Mouse (Mus musculus) stomach, postnatal 0 days (tissue): Measurements from ENCODE around the gene Ddx58. TPM values are rescaled to one million over a fixed set of nuclear protein-coding genes. Genes with fewer than 3 reads are reported as not detected.

Source experiments
- ATAC-seq: fragments of 200-750 bp; cut with Nextera tagmentation; 2 replicates; pipeline ENCODE4 v1.8.0; 2017; ENCODE audit not compliant: low FRiP score, low TSS enrichment
- DNase-seq: peaks from one replicate; pipeline ENCODE4 v3.0.0-alpha.2; 2016; ENCODE audit warnings: low spot score
- H3K27ac ChIP-seq: fragments of 300-500 bp; sonication (generic); replicated peaks from 2 replicates; pipeline ENCODE4 v1.5.1; 2014; ENCODE audit warnings: mild to moderate bottlenecking, control low read depth
- H3K27me3 ChIP-seq: fragments of 300-500 bp; sonication (generic); 2 replicates; pipeline ENCODE4 v1.6.1; 2014; ENCODE audit warnings: low read length; ENCODE audit not compliant: control insufficient read depth, insufficient read depth
- H3K36me3 ChIP-seq: fragments of 300-500 bp; sonication (generic); 2 replicates; pipeline ENCODE4 v1.6.1; 2014; ENCODE audit warnings: low read length, mixed read lengths; ENCODE audit not compliant: control insufficient read depth, insufficient read depth
- H3K4me1 ChIP-seq: fragments of 300-500 bp; sonication (generic); replicated peaks from 2 replicates; pipeline ENCODE4 v1.6.1; 2014; ENCODE audit warnings: antibody characterized with exemption; ENCODE audit not compliant: control insufficient read depth, insufficient read depth
- H3K4me2 ChIP-seq: fragments of 300-500 bp; sonication (generic); replicated peaks from 2 replicates; pipeline ENCODE4 v1.6.1; 2014; ENCODE audit warnings: low read depth, mild to moderate bottlenecking, control low read depth, moderate library complexity
- H3K4me3 ChIP-seq: fragments of 300-500 bp; sonication (generic); 2 replicates; pipeline ENCODE4 v1.5.1; 2014; ENCODE audit warnings: low read depth, low read length, control low read depth
- H3K9ac ChIP-seq: fragments of 300-500 bp; sonication (generic); 2 replicates; pipeline ENCODE4 v1.6.1; 2014; ENCODE audit warnings: mild to moderate bottlenecking, low read length, control low read depth, mixed read lengths
- H3K9me3 ChIP-seq: fragments of 300-500 bp; sonication (generic); 2 replicates; pipeline ENCODE4 v1.6.1; 2016; ENCODE audit warnings: low read length; ENCODE audit not compliant: control insufficient read depth
- CTCF ChIP-seq: IDR thresholded peaks from 2 replicates; pipeline ENCODE4 v1.5.1; 2016; ENCODE audit warnings: antibody characterized with exemption, low read depth, mild to moderate bottlenecking, moderate library complexity
- EP300 ChIP-seq: optimal IDR thresholded peaks from 2 replicates; pipeline ENCODE3; 2016; ENCODE audit warnings: antibody characterized with exemption
- WGBS: fragments of 180-500 bp; shearing (Covaris S2); extraction: QIAGEN DNeasy Blood & Tissue Kit; methylation state at CpG from one replicate; pipeline ENCODE4 v1.1.7; 2014; 5-methylcytosine and 5-hydroxymethylcytosine counted together
- polyA plus RNA-seq: library from polyadenylated mRNA; unstranded; fragments of >200 nt; fragmentation: Nextera tagmentation; extraction: Ambion mirVana; gene quantifications from 2 replicates; pipeline ENCODE4 v1.2.1, GENCODE M21; 2015

Ddx58 gene
- polyA plus RNA-seq, 1 experiment from 2014 or later: 5.9 TPM

DNA sequence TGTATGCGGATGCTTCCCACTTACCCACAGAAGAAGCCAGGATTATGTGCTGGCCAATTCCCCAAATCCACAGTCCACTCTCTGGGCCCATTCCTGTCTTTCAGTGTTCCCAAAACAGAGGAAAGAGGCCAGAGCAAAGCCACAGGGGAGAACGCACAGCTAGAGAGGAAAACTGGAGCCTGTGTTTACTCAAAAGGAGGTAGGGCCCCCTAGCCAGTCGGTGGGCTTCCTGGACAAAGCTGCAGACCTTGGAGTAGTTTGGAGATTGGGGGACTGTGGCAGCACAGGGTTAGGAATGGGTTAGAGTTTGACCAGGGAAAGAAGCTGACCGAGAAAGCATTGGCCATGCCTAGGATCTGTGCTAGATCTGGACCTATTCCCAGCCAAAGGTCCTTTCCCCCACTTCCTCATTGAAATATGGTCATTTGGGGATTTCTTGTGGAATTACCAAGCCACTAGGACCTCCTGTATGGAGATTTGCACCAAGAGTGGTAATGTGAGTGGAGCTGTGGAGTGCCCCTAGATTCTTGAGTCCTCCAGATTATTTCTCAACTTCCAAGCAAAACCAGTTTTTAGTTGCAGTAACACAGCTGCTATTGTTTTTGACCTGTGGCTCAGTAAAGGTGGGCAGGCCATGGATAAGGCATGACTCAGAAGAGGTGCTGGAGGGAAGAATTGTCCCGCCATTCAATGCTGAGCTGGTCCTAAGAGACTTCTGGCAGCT is 82.0 kb downstream of the Ddx58 start:
- Histone ChIP-seq H3K4me2 (no peak overlapping the region), H3K9me3 (no peaks in the 10 kb centered on the region), H3K9ac (no peak overlapping the region), H3K27me3 (no peaks in the 10 kb centered on the region), H3K36me3 (no peaks in the 10 kb centered on the region), H3K27ac (peak overlapping the region; percentile 35; the same call in 1 of the 2 replicates), H3K4me1 (peaks cover 6% of the 10 kb centered on the region; the same call in 1 of the 2 replicates), H3K4me3 (no peak overlapping the region)
- 43% methylated on average over 5 of the region's 5 CpGs for WGBS
- TF ChIP-seq CTCF (no peak), EP300 (no peak)
- DNase-seq (no peak), ATAC-seq (peak; percentile 59)

DNA sequence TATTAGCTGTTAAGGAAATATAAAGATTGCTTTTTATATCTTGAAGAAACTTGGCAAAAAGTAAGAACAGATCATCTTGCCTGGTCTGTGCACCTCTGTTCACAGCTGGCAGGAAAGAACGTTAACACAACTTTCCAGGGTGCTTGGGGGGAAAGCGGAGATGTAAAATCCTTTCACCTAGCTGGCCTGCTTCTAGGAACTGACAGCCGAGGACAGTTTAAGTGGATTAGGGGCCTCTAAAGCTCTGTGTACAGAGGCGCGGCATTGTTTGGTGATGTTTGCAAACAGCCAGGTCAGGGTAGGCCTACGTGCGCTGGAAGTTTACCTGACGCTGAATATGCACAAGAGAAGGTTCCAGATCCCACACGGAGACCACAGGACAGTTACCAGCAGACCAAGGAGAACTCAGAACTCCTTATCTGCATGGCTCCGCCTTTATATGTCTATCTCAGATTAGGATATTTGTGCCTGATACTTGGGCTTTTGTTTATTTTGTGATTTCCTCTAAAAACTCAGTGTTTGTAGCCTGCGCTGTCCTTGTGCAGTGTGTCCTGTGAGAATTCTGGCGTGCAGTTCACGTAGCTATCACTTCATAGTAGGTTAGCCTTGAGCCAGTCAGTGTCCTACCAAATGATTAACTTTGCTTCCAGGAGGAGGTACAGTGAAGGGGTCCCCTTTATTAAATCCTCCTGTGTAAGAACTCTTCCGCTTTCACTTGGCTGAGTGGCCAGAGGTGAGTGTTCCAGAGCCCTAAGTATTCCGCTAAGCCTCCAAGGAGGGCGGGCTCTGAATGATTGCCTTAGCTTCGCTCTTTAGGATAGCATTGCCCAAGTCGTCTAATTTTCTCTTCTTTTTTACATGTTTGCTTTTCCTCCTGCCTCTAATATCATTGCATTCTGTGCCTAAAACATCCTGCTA is 82.8 kb downstream of the Ddx58 start:
- H3K4me1 ChIP-seq: peaks cover 6% of the 10 kb centered on the region; the same call in 1 of the 2 replicates
- WGBS: 56% methylated on average over 18 of the region's 18 CpGs
- H3K9me3 ChIP-seq: no peaks in the 10 kb centered on the region
- H3K4me2 ChIP-seq: 0 out of 2 replicates have a peak overlapping the region, but pooled peaks have one; percentile 0
- H3K27ac ChIP-seq: 0 out of 2 replicates have a peak overlapping the region, but pooled peaks have one; percentile 9
- ATAC-seq: no peak
- no peaks in the 10 kb centered on the region for H3K27me3 ChIP-seq
- no peak for TF ChIP-seq CTCF
- no peak for TF ChIP-seq EP300
- H3K4me3 ChIP-seq: no peak overlapping the region
- no peak overlapping the region for H3K9ac ChIP-seq
- DNase-seq: no peak
- H3K36me3 ChIP-seq: no peaks in the 10 kb centered on the region

GRCm38 (mm10) chr4:40156153-40156552 is 83.5 kb downstream of the Ddx58 start:
- WGBS: 50% methylated on average over 2 of the region's 2 CpGs
- no peaks in the 10 kb centered on the region for H3K9me3 ChIP-seq
- no peak overlapping the region for H3K4me2 ChIP-seq
- peaks cover 6% of the 10 kb centered on the region; the same call in 1 of the 2 replicates for H3K4me1 ChIP-seq
- peak overlapping the region; percentile 13; the same call in 1 of the 2 replicates for H3K27ac ChIP-seq
- DNase-seq (no peak), ATAC-seq (peak; percentile 51; the same call in 1 of the 2 replicates)
- H3K9ac ChIP-seq: no peak overlapping the region
- no peaks in the 10 kb centered on the region for H3K27me3 ChIP-seq
- no peak overlapping the region for H3K4me3 ChIP-seq
- no peaks in the 10 kb centered on the region for H3K36me3 ChIP-seq
- TF ChIP-seq EP300: no peak

GRCm38 (mm10) chr4:40155467-40155999 is 84.1 kb downstream of the Ddx58 start:
- peak overlapping the region; percentile 24; the same call in 1 of the 2 replicates for H3K27ac ChIP-seq
- 0 out of 2 replicates have a peak, but pooled peaks have one; percentile 21 for ATAC-seq
- no peak overlapping the region for H3K9ac ChIP-seq
- H3K4me3 ChIP-seq: no peak overlapping the region
- 81% methylated on average over 13 of the region's 13 CpGs for WGBS
- no peak for DNase-seq
- peaks cover 6% of the 10 kb centered on the region; the same call in 1 of the 2 replicates for H3K4me1 ChIP-seq
- no peaks in the 10 kb centered on the region for H3K27me3 ChIP-seq
- no peaks in the 10 kb centered on the region for H3K36me3 ChIP-seq
- TF ChIP-seq CTCF: no peak
- TF ChIP-seq EP300: no peak
- H3K9me3 ChIP-seq: no peaks in the 10 kb centered on the region
- no peak overlapping the region for H3K4me2 ChIP-seq

GRCm38 (mm10) chr4:40154751-40155150 is 84.9 kb downstream of the Ddx58 start:
- Histone ChIP-seq H3K4me3 (no peak overlapping the region), H3K36me3 (no peaks in the 10 kb centered on the region), H3K4me2 (no peak overlapping the region), H3K27ac (no peak overlapping the region), H3K9ac (no peak overlapping the region), H3K9me3 (no peaks in the 10 kb centered on the region), H3K27me3 (no peaks in the 10 kb centered on the region), H3K4me1 (peaks cover 6% of the 10 kb centered on the region; the same call in 1 of the 2 replicates)
- TF ChIP-seq CTCF (no peak), EP300 (no peak)
- 83% methylated on average over 4 of the region's 4 CpGs for WGBS
- no peak for ATAC-seq
- no peak for DNase-seq

Other genes with a start within 250 kb of the Ddx58 start
- gene Aco1, start 96.7 kb downstream of the Ddx58 start, polyA plus RNA-seq: 33.2 and 35.9 TPM in 2 replicates
- 49.8 and 50.3 TPM in 2 replicates for gene Smim27, start 29.8 kb upstream of the Ddx58 start, polyA plus RNA-seq
- gene Topors, start 30.0 kb upstream of the Ddx58 start, polyA plus RNA-seq: 16.3 and 16.8 TPM in 2 replicates
- 354 and 360 TPM in 2 replicates for gene Ndufb6, start 39.6 kb upstream of the Ddx58 start, polyA plus RNA-seq
- gene Tmem215, start 232.4 kb upstream of the Ddx58 start, polyA plus RNA-seq: 0.28 and 0.50 TPM in 2 replicates